Mouse (Mus musculus): ENCODE results near the gene Cldn13. TPM values are rescaled to one million over a fixed set of nuclear protein-coding genes. Genes with fewer than 3 reads are reported as not detected.
"Not testable (repeated sequence)": the region's sequence is repeated elsewhere in the genome, so short reads cannot be mapped to it uniquely, and the experiment has no call there.

The Cldn13 gene
- polyA plus RNA-seq, 1 experiment: 0.23 TPM

GRCm38 (mm10) chr5:134933686-134934085 is 18.4 kb upstream of the Cldn13 start:
- DNase-seq (ENCODE audit: low read depth): not testable (repeated sequence)

DNA sequence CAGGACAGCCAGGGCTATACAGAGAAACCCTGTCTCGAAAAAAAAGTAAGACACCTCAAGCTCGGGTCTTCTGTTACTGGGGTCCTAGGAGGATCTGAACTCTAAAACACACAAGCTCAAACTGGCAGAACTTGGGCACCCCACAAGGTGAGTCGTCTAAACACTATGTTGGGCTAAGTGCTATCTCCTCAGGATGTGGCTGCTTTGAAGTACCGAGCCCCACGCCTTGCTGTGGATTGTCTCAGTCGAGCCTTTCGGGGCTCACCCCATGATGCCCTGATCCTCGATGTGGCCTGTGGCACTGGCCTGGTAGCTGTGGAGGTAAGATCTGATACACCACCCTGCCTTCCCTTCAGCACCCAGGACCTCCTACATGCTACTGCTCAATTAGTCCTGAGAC is 18.0 kb upstream of the Cldn13 start:
- no peak for DNase-seq (ENCODE audit: low read depth)

GRCm38 (mm10) chr5:134932903-134933276 is 17.6 kb upstream of the Cldn13 start:
- DNase-seq (ENCODE audit: low read depth): no peak

- DNase-seq (ENCODE audit: low read depth): no peak
These were observed 17.0 kb upstream of the Cldn13 start, which contains the start of gene Mettl27 for GRCm38 (mm10) chr5:134932179-134932902. Gene Mettl27 (plus strand): TSS chr5:134932368.

DNA sequence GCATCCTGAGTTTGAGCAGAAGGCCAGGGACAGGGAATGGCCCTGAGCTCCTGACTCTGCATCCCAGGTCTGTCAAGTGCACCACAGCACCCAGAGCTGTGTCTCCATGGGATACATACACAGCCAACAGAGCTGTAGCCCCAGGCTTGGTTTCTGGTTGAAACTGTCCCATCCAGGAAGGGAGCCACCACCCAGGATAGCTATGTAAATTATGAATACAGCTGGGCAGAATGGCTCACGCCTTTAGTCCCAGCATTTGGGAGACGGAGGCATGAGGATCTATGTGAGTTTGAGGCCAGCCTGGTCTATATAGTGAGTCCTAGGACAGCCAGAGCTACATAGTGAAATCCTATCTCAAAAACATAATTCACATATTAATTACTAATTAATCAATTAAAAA is 14.7 kb upstream of the Cldn13 start:
- no peak for DNase-seq (ENCODE audit: low read depth)

- DNase-seq (ENCODE audit: low read depth): no peak
These were observed 11.4 kb upstream of the Cldn13 start for GRCm38 (mm10) chr5:134926726-134927125.

- DNase-seq (ENCODE audit: low read depth): no peak
These were observed 7.8 kb upstream of the Cldn13 start for GRCm38 (mm10) chr5:134923141-134923540.

DNA sequence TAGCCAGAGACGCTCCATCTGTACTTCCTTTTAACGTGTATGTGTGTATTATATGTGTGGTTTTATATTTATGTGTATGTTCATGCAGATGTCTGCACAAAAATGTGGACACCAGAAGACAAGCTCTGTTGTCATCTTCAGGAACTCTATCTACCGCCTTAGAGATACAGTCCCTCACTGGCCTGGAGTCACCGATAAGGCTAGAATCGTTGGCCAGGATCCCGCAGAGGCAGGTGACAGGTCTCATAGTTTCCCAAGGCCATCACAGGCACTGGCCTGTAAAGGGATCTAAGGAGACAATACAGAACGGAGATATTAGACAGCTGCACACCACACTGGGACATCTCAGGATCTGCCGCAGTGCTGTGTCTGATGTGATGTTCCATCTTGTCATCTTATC is 5.8 kb upstream of the Cldn13 start:
- no peak for DNase-seq (ENCODE audit: low read depth)

- DNase-seq (ENCODE audit: low read depth): no peak
These were observed 4.9 kb upstream of the Cldn13 start for GRCm38 (mm10) chr5:134920106-134920687.

DNA sequence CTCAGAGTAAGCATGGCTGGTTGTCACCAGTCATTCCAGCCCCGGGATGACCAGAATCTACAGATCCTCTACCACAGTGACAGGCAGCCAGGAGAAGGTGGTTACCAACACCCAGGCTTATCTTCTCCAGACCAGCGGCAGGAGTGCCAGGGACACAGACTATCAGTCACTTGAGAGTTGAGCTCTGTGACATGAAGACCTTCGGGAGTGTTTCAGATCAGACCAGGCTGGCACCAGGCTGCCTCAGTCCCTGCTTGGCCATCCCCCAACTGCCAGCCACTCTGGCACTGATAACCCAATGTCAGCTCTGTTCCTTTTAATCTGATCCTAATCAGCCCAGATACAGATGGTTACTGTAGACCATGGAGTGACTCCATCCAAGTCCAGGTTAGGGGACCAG is 3.8 kb upstream of the Cldn13 start:
- DNase-seq (ENCODE audit: low read depth): no peak

DNA sequence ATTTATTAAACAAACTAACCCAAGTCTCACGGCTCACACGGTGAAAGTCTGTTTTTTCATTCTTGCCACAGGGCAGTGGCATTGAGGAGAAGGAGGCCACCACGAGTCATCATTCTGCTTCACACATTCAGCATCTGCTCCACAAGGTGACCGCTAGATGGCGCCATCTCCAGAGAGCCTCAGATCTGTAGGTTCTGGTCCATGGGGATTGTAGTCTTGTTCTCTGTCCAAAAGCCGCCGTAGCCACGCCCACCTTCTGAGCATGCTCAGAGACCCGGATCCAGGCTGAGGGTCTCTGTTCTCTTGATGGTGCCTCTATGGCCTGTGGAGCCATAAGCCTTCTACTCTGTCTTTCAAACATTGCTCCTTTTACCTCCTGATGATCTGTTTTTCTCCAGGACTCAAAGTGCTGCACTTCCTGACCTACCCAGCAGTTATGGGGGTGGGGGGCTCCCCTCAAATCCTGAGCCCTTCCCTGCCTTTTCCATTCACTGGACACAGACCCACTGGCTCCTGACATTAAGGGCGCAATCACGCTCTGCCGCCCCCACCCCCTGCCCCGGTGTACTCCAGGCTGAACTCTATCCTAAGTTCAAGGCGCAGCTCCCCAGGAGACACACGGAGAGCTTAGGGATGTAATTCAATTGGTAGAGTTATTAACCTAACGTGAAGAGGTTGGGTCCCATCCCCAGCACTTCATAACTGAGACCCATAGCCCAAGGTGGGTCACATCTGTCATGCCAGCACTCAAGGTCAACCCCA is 2.9 kb upstream of the Cldn13 start:
- DNase-seq (ENCODE audit: low read depth): no peak

DNA sequence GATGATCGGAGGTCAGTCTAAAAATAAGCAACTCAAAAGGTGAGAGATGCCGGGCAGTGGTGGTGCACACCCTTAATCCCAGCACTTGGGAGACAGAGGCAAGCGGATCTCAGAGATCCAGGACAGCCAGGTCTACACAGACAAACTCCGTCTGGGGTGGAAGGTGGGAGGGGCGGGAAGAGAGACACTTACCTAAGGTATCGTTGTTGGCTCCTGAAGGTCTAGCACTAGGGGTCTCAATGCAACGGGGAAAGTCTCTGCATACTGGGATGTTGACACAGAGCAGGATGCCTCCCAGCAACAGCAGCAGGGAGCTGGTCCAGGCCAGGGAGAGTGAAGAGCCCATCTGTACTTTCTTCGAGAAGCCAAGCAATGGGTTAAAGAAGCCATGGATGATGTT is 816 bp downstream of the Cldn13 start:
- no peak for DNase-seq (ENCODE audit: low read depth)

DNA sequence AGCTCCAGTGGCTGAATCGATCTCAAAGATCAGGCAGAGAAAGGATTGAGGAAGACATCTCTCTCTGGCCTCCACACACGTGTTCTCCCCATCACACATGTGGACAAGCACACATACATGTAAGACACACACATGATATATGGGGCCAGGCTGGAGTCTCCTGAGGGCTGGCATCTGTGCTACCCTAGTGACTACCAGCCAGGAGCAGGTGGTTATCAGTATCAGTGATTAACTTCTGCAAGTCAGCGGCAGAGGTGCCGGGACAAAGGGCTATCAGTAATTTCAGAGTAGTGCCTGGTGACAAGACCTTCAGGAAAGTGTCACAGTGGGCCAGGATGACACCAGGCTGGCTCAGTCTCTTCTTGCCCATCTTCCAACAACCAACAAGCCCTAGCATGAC is 1.6 kb downstream of the Cldn13 start:
- no peak for DNase-seq (ENCODE audit: low read depth)

DNA sequence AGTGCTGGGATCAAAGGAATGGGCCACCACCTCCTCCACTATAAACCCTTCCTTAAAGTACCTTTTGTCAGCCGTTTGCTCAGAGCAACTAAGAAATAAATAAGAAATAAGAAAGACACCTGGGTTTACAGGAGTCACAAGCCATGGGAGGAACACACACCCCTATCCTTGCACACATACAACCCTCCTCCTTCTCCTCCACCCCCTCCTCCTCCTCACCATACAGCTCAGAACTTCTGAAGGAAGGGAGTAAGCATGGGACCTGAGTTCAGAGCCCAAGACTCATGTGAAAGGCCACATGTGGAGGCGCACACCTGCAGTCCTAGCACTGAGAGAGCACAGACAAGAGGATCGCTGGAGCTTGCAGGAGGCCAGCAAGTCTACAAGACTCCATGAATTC is 2.0 kb downstream of the Cldn13 start:
- no peak for DNase-seq (ENCODE audit: low read depth)

- DNase-seq (ENCODE audit: low read depth): no peak
These were observed 3.4 kb downstream of the Cldn13 start for GRCm38 (mm10) chr5:134911901-134912300.

- DNase-seq (ENCODE audit: low read depth): peak; percentile 14
These were observed 8.2 kb downstream of the Cldn13 start for GRCm38 (mm10) chr5:134907135-134907534.

GRCm38 (mm10) chr5:134906633-134907032 is 8.7 kb downstream of the Cldn13 start, which contains the start of gene Tmem270:
Gene Tmem270 (minus strand): TSS chr5:134906733.
- no peak for DNase-seq (ENCODE audit: low read depth)

- no peak for DNase-seq (ENCODE audit: low read depth)
These were observed 13.7 kb downstream of the Cldn13 start for GRCm38 (mm10) chr5:134901644-134902027.

DNA sequence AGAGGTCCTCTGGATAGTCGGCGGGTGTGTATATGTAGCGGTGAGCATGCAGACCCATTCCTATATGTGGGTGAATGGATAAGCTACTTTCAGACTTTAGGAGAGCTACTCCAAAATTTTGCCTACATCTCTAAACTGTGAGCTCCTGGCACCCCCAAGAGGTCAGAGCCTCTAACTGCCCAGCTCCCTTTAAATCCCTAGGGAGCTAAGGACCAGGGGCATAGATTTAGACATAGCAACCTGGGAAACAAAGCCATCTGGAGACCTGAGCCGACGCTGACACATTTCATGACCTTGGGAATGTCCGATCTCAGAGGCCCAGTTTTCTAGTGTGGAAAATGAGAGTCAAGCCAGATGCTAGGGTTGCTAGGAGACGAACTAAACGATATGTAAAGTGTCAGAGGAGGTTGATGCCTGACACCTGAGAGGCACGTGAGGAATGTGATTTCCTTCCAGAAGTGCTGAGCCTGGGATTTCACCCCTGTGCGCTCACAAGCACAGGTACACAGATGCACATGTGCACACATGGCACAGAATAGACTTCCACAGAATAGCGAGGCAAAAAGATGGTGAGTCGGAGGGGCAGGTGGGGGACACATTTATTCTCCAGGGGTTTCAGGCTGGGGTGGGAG is 14.2 kb downstream of the Cldn13 start:
- no peak for DNase-seq (ENCODE audit: low read depth)

- no peak for DNase-seq (ENCODE audit: low read depth)
These were observed 17.7 kb downstream of the Cldn13 start for GRCm38 (mm10) chr5:134897596-134897995.

DNA sequence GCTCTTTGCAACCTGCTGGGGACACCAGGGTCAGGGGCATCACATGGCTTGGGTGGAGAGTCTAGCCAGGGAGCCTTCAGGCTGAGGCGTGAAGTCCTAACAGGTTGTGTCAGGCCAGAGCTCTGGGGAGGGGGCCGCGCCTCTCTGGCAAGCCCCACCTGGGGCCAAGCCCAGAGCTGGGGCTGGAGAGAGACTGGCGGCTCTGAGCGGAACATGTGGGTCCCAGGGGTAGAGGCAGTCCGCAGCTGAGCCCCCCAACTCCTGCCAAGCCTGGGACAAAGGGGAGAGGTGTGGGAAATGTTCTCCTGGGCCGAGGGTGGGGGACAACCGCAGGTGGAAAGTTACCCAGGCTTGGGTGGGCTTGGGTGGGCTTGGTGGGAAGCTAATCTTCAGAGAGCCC is 18.4 kb downstream of the Cldn13 start:
- no peak for DNase-seq (ENCODE audit: low read depth)

GRCm38 (mm10) chr5:134895291-134895690 is 20.0 kb downstream of the Cldn13 start:
- DNase-seq (ENCODE audit: low read depth): no peak
